Mouse (Mus musculus): ENCODE data around the gene Ccdc180.

The Ccdc180 gene

DNA sequence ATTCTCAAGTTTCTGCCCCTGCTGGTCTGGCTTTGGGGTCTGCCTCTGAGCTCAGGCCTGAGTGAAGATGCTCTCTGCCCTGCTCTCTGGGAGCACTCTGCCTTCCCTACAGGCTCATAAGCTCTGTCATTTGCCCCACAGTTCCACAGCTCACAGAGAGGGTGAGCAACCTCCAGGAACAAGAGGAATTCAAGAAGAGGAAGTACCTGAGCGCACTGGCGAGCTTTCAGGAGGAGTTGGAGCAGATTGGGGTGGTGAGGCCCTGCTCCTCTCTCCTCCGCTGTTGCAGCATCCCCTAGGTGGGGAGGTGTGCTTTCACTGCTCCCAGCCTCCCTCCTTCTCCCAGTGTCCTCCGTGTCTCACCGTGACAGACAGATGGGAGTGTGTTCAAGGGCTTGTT, 8.3 kb downstream of the Ccdc180 start:
- in situ Hi-C loops (cut with MboI; ENCODE audit: low pct_unique_long_range_greater_than_20kb in 1 of 2, low sequenced_read_pairs in 2 of 2, unreplicated experiment in 1 of 2) = no loop called here

DNA sequence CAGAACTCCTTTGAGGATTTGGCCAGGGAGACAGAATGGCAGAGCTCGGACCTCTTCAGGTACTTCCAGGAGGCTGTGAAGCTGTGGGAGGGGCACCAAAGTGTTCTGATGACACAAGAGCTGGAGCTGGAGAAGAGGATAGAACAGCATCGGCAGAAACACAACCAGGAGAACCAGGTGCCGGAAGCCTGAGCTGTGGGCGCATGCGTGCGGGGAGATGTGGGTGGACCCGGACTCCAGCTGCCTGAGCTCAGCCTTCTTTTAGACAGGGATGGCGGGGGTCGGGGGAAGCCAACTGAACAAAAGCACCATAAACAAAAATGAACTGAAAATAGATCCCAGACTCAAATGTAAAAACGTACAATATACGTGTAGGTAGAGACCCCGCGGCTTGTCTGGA, 19.2 kb downstream of the Ccdc180 start:
- in situ Hi-C loops (cut with MboI; ENCODE audit: low pct_unique_long_range_greater_than_20kb in 1 of 2, low sequenced_read_pairs in 2 of 2, unreplicated experiment in 1 of 2) = no loop called here

DNA sequence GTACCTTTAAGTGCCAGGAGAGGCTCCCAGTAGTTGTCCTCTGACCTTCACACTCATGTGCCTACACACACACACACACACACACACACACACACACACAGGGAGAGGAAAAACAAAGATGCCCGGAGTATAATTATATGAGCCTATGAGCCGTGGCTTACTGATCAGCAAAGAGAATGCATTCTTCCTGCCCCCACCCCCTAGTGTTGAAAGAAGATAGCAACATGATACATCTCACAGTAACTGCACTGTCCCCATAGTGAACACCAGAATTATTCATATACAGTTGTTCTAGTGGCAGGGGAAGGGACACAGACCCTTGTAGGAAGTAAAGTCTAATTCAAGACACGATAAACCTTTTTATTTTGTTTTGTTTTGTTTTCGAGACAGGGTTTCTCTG, 19.8 kb downstream of the Ccdc180 start:
- in situ Hi-C loops (cut with MboI; ENCODE audit: low pct_unique_long_range_greater_than_20kb in 1 of 2, low sequenced_read_pairs in 2 of 2, unreplicated experiment in 1 of 2) = no loop called here

DNA sequence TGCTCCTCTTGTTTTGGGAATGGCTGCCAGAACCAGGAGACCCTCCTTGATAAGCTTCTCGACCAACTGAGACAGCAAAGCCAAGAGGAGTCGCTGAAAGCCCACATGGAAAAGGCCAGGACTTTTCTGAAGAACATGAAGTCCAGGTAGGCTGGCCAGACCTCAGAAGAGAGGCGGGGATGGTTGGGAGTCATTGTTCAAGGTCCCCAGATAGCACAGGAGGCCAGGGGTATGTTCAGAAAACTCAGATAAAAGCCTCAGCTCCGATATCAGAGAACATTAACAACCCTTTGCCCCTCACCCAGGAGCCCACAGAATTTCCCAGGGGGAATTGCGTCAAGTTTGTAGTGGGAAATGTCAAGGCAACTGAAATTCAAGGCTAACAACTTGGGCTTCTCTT, 21.2 kb downstream of the Ccdc180 start:
- in situ Hi-C loops (cut with MboI; ENCODE audit: low pct_unique_long_range_greater_than_20kb in 1 of 2, low sequenced_read_pairs in 2 of 2, unreplicated experiment in 1 of 2) = no loop called here

DNA sequence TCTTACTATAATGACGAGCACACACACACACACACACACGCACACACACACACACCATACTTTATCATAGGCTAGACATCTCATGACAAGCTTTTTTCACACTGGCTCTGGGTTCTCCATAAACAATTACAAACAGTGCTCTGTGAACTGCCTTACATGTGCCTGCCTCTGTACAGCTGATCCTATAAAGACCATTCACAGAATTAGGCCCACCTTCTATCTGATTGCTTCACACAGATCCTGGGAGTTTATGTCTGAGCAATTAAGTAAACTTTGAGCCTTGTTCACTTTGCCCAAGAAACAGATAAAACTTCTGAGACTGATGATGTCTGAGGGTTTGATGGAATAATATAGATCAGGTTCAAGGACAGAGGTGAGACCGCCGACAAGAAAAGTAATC, 21.8 kb downstream of the Ccdc180 start:
- in situ Hi-C loops (cut with MboI; ENCODE audit: low pct_unique_long_range_greater_than_20kb in 1 of 2, low sequenced_read_pairs in 2 of 2, unreplicated experiment in 1 of 2) = no loop called here

DNA sequence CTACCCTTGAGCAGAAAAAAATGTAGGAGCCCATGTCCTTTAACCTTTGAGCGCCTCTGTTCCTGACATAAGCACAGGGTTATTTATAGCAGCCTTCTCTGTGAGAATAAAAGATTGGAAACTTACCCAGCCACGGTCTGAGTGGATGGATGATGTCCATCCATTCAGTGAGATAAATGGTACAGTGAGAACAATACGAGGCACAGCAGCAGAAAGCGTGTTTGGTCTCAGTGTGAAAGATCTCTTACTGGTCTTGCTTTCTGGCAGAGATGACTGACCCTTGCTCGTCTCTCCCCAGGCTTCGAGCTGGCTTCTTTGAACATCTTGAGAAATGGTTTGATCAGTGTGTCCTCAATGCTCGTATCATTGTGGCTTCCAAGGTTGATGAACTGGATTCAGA, 27.0 kb downstream of the Ccdc180 start:
- in situ Hi-C loops (cut with MboI; ENCODE audit: low pct_unique_long_range_greater_than_20kb in 1 of 2, low sequenced_read_pairs in 2 of 2, unreplicated experiment in 1 of 2) = no loop called here

DNA sequence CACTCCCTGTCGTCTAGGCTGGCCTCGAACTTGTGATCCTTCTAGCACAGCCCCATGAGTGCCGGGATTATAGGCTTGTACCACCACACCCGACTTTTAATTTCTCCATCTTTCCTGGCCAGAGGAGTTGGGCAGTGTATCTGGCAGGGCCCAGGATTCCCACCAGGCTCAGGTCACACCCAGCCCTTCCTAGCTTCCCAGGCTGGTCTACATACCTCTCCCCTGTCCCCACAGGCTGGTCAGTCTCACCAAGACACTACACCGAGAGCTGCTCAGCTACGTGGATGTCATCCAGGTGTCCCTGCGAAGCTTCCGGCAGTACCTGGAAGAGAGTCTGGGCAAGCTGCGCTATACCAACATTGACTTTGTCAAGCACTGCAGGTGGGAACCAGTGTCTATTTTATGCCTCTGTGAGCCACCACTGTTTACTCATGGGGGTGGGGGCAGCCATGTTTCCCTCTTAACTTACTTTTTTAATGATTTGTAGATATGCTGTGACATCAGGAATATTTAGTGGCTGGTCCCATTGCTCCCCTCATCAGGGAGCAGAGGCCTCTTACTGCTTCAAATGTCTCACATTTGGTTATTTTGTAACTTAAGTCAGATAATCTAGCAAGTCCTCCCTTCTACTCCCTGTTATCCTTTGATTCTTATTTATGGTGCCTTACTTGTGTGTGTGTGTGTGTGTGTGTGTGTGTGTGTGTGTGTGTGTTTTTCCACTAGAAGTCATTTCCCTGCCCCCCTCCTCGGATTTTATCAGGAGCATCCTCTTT, 31.7 kb downstream of the Ccdc180 start:
- in situ Hi-C loops (cut with MboI; ENCODE audit: low pct_unique_long_range_greater_than_20kb in 1 of 2, low sequenced_read_pairs in 2 of 2, unreplicated experiment in 1 of 2) = no loop called here

DNA sequence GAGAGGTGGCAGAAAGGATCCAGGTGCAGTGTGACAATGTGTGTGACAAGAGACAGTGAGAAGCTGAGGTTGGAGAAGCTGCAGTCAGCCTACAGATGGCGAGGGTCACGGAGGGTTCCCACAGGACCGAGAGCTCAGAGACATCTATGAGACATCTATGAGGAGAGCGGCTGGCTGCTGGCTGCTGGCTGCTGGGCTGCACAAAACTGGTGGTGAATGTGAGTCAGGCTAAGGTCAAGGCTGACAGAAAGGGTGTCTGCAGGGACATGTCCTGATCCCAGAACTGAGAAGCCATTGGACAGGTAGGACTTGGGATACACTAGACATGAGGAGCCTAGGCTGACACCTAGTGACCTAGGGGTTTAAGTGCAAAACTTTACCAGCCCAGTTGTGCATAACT, 33.9 kb downstream of the Ccdc180 start:
- in situ Hi-C loops (cut with MboI; ENCODE audit: low pct_unique_long_range_greater_than_20kb in 1 of 2, low sequenced_read_pairs in 2 of 2, unreplicated experiment in 1 of 2) = no loop called here

DNA sequence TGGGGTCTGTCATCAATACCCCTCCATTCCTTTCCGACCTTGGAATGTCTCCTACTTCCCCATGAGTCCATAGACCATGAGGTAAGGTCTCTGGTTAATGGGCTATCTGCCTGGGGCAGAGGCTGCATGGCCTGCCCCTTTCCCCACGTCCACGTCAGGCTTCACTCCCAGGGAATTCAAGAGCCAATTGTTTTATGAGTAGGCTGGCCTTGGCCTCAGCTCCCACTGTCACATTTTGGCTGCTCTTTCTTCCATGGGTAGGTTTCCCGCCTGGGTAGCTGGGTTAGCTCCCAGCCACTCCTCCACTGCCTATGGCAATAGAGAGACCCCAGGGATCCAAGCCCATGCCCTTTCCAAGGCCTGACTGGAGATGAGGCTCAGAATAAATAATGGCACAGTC, 38.5 kb downstream of the Ccdc180 start:
- in situ Hi-C loops (cut with MboI; ENCODE audit: low pct_unique_long_range_greater_than_20kb in 1 of 2, low sequenced_read_pairs in 2 of 2, unreplicated experiment in 1 of 2) = no loop called here

DNA sequence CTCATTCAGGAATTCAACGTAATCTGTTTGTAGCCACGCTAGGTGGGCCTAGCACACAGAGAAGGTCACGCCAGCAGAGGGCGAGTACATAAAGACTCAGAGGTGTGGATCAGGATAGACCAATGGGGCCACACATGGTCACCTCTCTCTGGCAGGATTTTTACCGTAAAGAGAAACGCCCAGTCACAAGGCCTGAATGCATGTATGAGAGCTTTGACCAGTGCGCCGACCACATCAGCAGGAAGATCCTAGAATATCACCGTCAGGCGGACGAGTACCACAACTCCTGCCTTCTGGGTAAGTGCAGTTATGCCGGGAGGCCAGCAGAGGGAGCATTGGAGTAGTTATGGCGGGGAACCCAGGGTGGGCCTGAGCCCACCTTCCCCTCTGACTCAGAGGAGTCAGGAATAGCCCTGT, 51.5 kb downstream of the Ccdc180 start:
- in situ Hi-C loops (cut with MboI; ENCODE audit: low pct_unique_long_range_greater_than_20kb in 1 of 2, low sequenced_read_pairs in 2 of 2, unreplicated experiment in 1 of 2) = no loop called here

DNA sequence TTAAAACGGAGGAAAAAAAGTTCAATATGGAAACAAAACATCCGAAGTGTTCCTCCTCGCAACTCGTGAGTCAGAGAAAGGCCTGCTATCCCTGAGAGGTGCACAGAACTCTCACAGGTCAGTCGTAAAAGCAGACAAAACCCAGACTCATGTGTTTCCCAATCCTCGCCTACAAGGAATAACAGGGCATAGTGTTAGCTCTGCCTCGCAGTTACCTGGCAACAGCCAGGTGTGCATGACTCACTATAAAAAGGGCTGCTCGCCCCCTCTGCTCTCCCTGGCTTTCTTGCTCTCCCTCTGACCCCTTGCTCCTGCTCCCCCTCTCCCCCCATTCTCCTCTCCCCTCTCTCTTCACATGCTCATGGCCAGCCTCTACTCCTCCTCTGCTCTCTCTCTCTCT, 57.6 kb downstream of the Ccdc180 start:
- in situ Hi-C loops (cut with MboI; ENCODE audit: low pct_unique_long_range_greater_than_20kb in 1 of 2, low sequenced_read_pairs in 2 of 2, unreplicated experiment in 1 of 2) = no loop called here

DNA sequence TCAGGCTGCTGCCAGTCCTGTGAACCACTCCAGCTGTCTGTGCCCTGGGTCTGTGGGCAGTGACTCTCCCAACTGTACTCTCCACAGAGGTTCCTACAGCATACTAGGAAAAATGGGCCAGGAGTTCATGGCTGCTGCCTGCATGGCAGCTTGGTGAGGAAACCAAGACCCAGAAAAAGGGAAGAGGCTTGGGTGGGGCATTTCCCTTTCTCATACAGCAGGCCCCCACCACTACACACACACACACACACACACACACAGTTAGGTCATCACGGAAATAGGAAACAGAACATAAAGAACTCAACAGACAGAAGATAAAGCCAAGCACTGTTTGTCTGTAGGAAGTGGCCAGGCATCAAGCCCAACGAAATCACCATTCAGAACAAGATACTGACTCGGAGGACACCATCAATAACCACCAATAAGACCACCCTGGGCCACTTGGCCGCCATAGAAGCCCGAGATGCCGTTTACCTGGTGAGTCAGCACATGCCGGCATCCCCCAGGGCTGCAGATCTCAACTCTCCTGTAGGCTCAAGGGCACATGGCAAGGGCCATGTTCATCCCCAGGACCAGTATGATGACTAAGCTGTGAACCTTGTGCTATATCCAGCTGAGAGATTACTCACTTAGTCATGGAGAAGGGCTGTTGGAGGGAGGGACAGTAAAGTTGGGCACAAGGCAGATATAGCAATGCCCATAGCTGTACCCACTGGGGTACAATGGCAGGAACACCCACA, 59.2 kb downstream of the Ccdc180 start:
- in situ Hi-C loops (cut with MboI; ENCODE audit: low pct_unique_long_range_greater_than_20kb in 1 of 2, low sequenced_read_pairs in 2 of 2, unreplicated experiment in 1 of 2) = no loop called here

DNA sequence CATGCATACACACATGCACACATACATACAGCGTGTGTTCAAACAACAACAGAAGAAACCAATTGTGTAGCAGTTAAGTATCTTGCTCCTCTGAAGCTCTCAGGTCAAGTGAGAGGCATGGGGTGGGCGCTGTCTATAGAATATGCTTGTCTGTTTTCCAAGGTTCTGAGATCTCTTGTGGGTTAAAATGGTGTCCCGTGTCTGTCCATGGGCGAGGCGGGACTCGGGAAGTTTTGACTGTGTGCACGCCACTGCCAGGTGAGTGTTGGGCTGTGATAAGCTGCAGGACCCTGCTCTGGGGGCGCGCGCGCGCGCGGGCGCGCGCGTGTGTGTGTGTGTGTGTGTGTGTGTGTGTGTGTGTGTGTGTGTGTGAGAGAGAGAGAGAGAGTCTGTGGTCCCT, 61.7 kb downstream of the Ccdc180 start:
- in situ Hi-C loops (cut with MboI; ENCODE audit: low pct_unique_long_range_greater_than_20kb in 1 of 2, low sequenced_read_pairs in 2 of 2, unreplicated experiment in 1 of 2) = no loop called here

DNA sequence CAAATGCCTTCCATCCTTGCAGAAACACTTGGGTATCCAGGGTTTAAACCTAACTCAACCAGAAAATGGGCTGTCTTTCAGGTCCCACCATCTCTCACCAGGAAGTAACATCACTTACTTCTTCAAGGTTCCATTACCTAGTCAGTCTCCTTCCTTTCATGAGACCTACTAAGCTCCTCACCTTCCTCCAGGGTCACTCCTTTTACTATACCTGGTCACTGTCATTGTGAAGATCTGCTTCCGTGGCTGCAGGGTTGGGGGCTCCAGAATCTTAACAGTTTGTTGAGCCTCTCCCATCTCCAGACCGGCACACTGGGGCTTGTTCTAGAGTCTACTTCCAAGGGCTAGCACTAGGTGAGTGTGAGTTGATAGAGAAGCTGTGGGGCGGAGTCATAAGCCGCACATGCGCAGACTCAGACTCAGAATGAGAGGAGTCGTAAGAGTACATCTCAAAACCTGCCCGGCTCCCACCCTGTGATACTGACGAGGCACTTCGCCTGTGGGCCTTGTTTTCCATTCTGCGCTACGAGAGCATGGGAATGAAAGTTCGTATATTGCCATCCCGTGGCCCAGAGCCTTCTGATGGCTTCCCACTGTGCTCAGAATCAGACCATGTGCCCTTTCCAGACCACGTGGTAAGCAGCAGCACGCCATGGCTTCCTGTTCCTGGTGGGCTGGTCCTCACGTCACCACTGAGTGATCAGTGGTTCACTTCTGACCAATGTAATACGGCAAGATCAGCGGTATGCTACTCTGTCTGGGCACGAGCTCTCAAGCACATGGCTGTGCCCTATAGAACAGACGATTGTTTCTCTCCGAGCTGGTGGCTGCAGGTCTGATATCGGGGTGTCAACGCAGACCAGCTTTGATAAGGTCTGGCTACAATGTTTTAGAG, 63.2 kb downstream of the Ccdc180 start:
- in situ Hi-C loops (cut with MboI; ENCODE audit: low pct_unique_long_range_greater_than_20kb in 1 of 2, low sequenced_read_pairs in 2 of 2, unreplicated experiment in 1 of 2) = no loop called here

DNA sequence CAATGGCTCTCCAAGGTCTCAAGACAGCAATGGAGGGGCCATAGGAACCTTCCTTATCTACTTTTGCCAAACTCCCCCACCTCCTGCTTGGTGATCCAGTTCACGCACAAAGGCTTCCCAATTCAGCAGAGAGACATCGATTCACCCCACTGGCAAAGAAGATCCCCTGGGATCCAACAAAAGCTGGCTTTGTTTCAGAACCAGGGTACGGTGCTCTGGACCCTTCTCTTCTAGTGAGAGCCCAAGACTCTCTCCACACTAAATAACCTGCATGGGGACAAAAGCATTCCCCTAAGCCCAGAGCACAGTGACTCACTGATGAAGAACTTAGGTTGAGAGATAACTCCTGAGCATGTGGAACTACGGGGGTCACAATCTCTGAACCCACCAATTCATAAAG, 65.1 kb downstream of the Ccdc180 start:
- in situ Hi-C loops (cut with MboI; ENCODE audit: low pct_unique_long_range_greater_than_20kb in 1 of 2, low sequenced_read_pairs in 2 of 2, unreplicated experiment in 1 of 2) = no loop called here

DNA sequence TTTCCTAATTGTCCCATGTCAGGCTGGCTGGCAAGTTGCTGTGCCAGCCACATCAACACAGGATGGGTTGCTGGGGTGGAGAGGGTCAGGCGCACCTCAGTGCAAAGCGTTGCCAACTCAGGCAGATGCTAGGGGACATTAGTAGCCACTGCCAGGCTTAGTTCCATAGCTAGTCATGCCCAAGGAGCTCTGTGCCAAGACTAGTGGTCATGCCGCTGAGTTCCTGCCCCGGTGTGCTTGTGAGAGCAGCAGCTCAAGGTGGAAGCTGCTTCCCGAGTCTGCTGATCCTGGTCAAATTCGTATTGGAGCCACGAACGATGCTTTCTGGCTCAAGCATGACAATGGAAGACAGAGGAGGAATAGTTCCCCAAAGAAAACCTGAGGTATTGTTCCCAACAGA, 66.0 kb downstream of the Ccdc180 start:
- in situ Hi-C loops (cut with MboI; ENCODE audit: low pct_unique_long_range_greater_than_20kb in 1 of 2, low sequenced_read_pairs in 2 of 2, unreplicated experiment in 1 of 2) = no loop called here

DNA sequence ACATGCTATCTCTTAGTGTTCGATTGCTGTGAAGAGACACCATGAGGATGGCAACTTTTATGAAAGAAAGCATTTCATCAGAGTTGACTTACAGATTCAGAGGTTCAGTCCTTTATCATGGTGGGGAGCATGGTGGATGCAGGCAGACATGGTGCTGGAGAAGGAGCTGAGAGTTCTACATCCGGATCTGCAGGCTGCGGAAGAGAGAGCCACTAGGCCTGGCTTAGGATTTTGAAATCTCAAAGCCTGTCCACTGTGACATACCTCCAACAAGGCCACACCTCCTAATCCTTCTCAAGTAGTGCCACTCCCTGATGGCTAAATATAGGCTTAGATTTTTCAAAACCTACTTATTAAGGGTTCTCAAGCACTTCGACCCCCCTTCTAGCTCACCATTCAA, 66.6 kb downstream of the Ccdc180 start:
- in situ Hi-C loops (cut with MboI; ENCODE audit: low pct_unique_long_range_greater_than_20kb in 1 of 2, low sequenced_read_pairs in 2 of 2, unreplicated experiment in 1 of 2) = no loop called here

DNA sequence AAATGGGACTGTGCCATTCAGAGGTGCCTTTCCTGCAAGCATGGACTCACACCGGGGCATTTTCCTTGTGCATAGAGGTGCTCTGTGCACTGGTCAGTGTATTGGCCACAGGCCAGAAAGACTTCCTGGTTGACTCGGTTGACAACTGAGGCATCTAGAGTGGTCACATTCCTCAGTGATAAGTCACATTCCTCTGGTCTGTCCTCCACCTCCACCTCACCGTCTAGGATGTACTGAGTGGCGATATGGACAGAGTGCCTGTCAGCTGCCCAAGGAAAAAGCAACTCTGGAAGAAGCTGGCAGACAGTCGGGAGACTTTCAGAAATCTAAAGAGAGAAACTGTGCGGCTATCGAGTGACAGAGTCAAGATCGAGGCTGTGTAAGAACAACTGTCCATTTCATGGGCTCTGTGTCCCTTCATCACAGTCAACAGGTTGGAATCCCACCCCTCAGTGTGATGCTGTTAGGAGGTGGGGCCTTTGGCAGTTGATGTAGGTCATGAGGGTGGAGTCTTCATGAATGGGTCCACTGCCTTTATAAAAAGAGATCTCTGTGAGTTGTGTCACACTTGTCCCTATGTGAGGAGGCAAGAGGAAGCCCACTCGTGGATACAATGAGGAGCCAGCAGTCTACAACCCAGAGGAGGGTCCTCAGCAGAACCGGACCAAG, 74.8 kb downstream of the Ccdc180 start, which contains the start of gene Tdrd7:
Gene Tdrd7 (plus strand): TSS at position 564 of the 669 bp plus-strand sequence.
- in situ Hi-C loops (cut with MboI; ENCODE audit: low pct_unique_long_range_greater_than_20kb in 1 of 2, low sequenced_read_pairs in 2 of 2, unreplicated experiment in 1 of 2) = no loop called here
